Mouse (Mus musculus) cerebellum, adult 2 months (tissue): ENCODE measurements around the gene Rapgef5.

Experiments used
- CTCF ChIP-seq: fragments of 200-500 bp; IDR thresholded peaks from 2 replicates; pipeline ENCODE4 v1.5.1; 2011; ENCODE audit warnings: low read depth, mild to moderate bottlenecking, control low read depth, low read length, moderate library complexity, borderline replicate concordance; ENCODE audit not compliant: insufficient read depth
- POLR2A ChIP-seq: fragments of 200-500 bp; IDR thresholded peaks from 2 replicates; pipeline ENCODE4 v1.6.1; 2011; ENCODE audit warnings: low read length, control low read depth, borderline replicate concordance; ENCODE audit not compliant: insufficient read depth

GRCm38 (mm10) chr12:117645771-117646170 lies 129.5 kb downstream of the Rapgef5 start:
- no peak for TF ChIP-seq POLR2A
- no peak for TF ChIP-seq CTCF
